Mouse (Mus musculus) thymus, postnatal 25 days (tissue): ENCODE measurements around the gene Chrnb2.

Source experiments
- DNase-seq: peaks from one replicate; pipeline ENCODE4 v3.0.0; 2022

The Chrnb2 gene

GRCm38 (mm10) chr3:89704064-89704463, 60.4 kb downstream of the Chrnb2 start:
- no peak for DNase-seq

GRCm38 (mm10) chr3:89703596-89703995, 60.8 kb downstream of the Chrnb2 start:
- no peak for DNase-seq

- DNase-seq: no peak
These were observed 64.0 kb downstream of the Chrnb2 start for GRCm38 (mm10) chr3:89700461-89700860.

GRCm38 (mm10) chr3:89698958-89699357, 65.5 kb downstream of the Chrnb2 start:
- DNase-seq: no peak
